Mouse (Mus musculus): ENCODE measurements around the gene Oaz2.

- TF ChIP-seq CTCF (IDR thresholded peaks at IDR 0.05; ENCODE audit: insufficient read depth, low read length), result no peak
- TF ChIP-seq POLR2A (IDR thresholded peaks at IDR 0.05; ENCODE audit: borderline replicate concordance, extremely low read depth, low read depth, low read length), result no peak
Observed at GRCm38 (mm10) chr9:65695646-65696045, 27.8 kb downstream of the Oaz2 start.
